In genomic region chr1:67103476-67104248, GRCm38 (mm10) we compare ENCODE assay signal across 13 mouse cellular contexts. TPM values are rescaled to one million over a fixed set of nuclear protein-coding genes. Genes with fewer than 3 reads are reported as not detected.
DNase-seq lines count a peak whose midpoint lies in the region; ATAC-seq lines count a peak whose summit lies in the region.
"Had no signal": no experiment of that assay in that cellular context is flagged by ENCODE, and none has a peak within 500 bp of the region (broad histone marks: within the 10 kb centered on the region; RNA-seq: fewer than 3 reads in every experiment).

No protein-coding gene starts in this region.

- peaks cover 5% of the 10 kb centered on the region; the same call in 1 of the 2 replicates for H3K4me1 ChIP-seq in lung, embryonic 15.5 days
- H3K4me1 ChIP-seq in embryonic facial prominence, embryonic 11.5 days (ENCODE audit: control insufficient read depth, insufficient read depth, low read length), result no peaks in the 10 kb centered on the region
- H3K4me1 ChIP-seq in liver, embryonic 15.5 days (replicated peaks), result no peaks in the 10 kb centered on the region
- H3K4me1 ChIP-seq: hindbrain, embryonic 10.5 days had no signal

- 0 out of 2 replicates have a peak overlapping the region, but pooled peaks have one; percentile 19 for H3K27ac ChIP-seq in lung, embryonic 15.5 days
- no peak overlapping the region for H3K27ac ChIP-seq in embryonic facial prominence, embryonic 11.5 days (replicated peaks; ENCODE audit: low read depth, low read length)
- H3K27ac ChIP-seq in liver, embryonic 15.5 days (replicated peaks), result peak overlapping the region; percentile 62
- H3K27ac ChIP-seq: gastrocnemius, adult 2 months; hindbrain, embryonic 10.5 days; layer of hippocampus, adult 2 months; macrophage had no signal

- peak; percentile 84; the same call in 1 of the 2 replicates for ATAC-seq in lung, embryonic 15.5 days (ENCODE audit: borderline replicate concordance, extremely low read depth, low FRiP score, low TSS enrichment)
- no peak for ATAC-seq in embryonic facial prominence, embryonic 11.5 days (replicated peaks; ENCODE audit: insufficient number of reproducible peaks, low FRiP score, low TSS enrichment, low read depth)
- ATAC-seq in liver, embryonic 15.5 days (ENCODE audit: insufficient read depth), result peak; percentile 77

- no peak overlapping the region for H3K9ac ChIP-seq in lung, embryonic 15.5 days
- H3K9ac ChIP-seq in embryonic facial prominence, embryonic 11.5 days (replicated peaks; ENCODE audit: low read length), result no peak overlapping the region
- no peak overlapping the region for H3K9ac ChIP-seq in liver, embryonic 15.5 days

- 31% methylated on average over 12 of the region's 12 CpGs for WGBS in lung, embryonic 15.5 days
- WGBS in embryonic facial prominence, embryonic 11.5 days, result 33% methylated on average over 12 of the region's 12 CpGs
- 57% methylated on average over 12 of the region's 12 CpGs for WGBS in liver, embryonic 15.5 days (ENCODE audit: insufficient replicate concordance)

- H3K4me3 ChIP-seq in lung, embryonic 15.5 days, result no peak overlapping the region
- H3K4me3 ChIP-seq in embryonic facial prominence, embryonic 11.5 days (ENCODE audit: low read depth, low read length), result no peak overlapping the region
- no peak overlapping the region for H3K4me3 ChIP-seq in liver, embryonic 15.5 days (replicated peaks)
- H3K4me3 ChIP-seq: gastrocnemius, adult 2 months; hindbrain, embryonic 10.5 days; layer of hippocampus, adult 2 months had no signal

- no peaks in the 10 kb centered on the region for H3K27me3 ChIP-seq in lung, embryonic 15.5 days
- H3K27me3 ChIP-seq in embryonic facial prominence, embryonic 11.5 days (ENCODE audit: control insufficient read depth, insufficient read depth, low read length), result no peaks in the 10 kb centered on the region
- no peaks in the 10 kb centered on the region for H3K27me3 ChIP-seq in liver, embryonic 15.5 days

- no peaks in the 10 kb centered on the region for H3K36me3 ChIP-seq in lung, embryonic 15.5 days
- H3K36me3 ChIP-seq in embryonic facial prominence, embryonic 11.5 days (replicated peaks; ENCODE audit: control insufficient read depth, insufficient read depth, low read depth, low read length), result no peaks in the 10 kb centered on the region
- no peaks in the 10 kb centered on the region for H3K36me3 ChIP-seq in liver, embryonic 15.5 days (replicated peaks)
- H3K36me3 ChIP-seq: hindbrain, embryonic 10.5 days had no signal

- H3K9me3 ChIP-seq in lung, embryonic 15.5 days, result no peaks in the 10 kb centered on the region
- no peaks in the 10 kb centered on the region for H3K9me3 ChIP-seq in embryonic facial prominence, embryonic 11.5 days (replicated peaks; ENCODE audit: control insufficient read depth, low read length)
- H3K9me3 ChIP-seq in liver, embryonic 15.5 days (replicated peaks), result no peaks in the 10 kb centered on the region
- H3K9me3 ChIP-seq: hindbrain, embryonic 10.5 days had no signal

- no peak overlapping the region for H3K4me2 ChIP-seq in lung, embryonic 15.5 days
- H3K4me2 ChIP-seq in embryonic facial prominence, embryonic 11.5 days (ENCODE audit: low read depth, low read length), result no peak overlapping the region
- no peak overlapping the region for H3K4me2 ChIP-seq in liver, embryonic 15.5 days

- DNase-seq in adrenal gland, postnatal 10 days, result peak; percentile 18
- DNase-seq in adrenal gland, postnatal 4 days (ENCODE audit: low spot score in 2 of 2), result no peak
- no peak for DNase-seq in lung, postnatal 14 days
- DNase-seq in embryonic facial prominence, embryonic 11.5 days (ENCODE audit: low spot score), result peak; percentile 75
- no peak for DNase-seq in T-cell, adult 2 months (ENCODE audit: low spot score)
- DNase-seq in gastrocnemius, postnatal 10 days, result no peak
- DNase-seq: adrenal gland, postnatal 36 days; gastrocnemius, adult 2 months had no signal

RNA-seq across cellular contexts. Expression of gene Cps1, which starts 19.2 kb away (rescaled TPM):
- total RNA-seq in adrenal gland, postnatal 10 days (2021), result 100 to 1,000 TPM in 1 of 2 experiments, 10 to 100 TPM in 1; 44.6 to 143 TPM
- total RNA-seq in adrenal gland, postnatal 4 days (2021), result 10 to 100 TPM in 1 of 2 experiments, under 1 TPM in 1; 0.90 to 34.1 TPM
- 1.1 and 1.3 TPM in 2 replicates for polyA plus RNA-seq in lung, embryonic 15.5 days (2015; fragmentation: Nextera tagmentation; extraction: Ambion mirVana)
- polyA plus RNA-seq in embryonic facial prominence, embryonic 11.5 days (2014; fragmentation: Nextera tagmentation; extraction: Ambion mirVana), result 0.11 and 0.14 TPM in 2 replicates
- polyA plus RNA-seq in liver, embryonic 15.5 days (2015; fragmentation: Nextera tagmentation; extraction: Ambion mirVana), result 14.8 and 29.6 TPM in 2 replicates
- total RNA-seq in gastrocnemius, postnatal 10 days (2021), result under 1 TPM; 0.20 to 0.21 TPM
- total RNA-seq: gastrocnemius, adult 2 months had no signal
- polyA plus RNA-seq: hindbrain, embryonic 10.5 days; macrophage had no signal

Comparison
In these comparisons a context has a peak if more than half of its experiments do, and no peak if none do; other contexts are left out.
1. DNase-seq: peak in adrenal gland, postnatal 10 days (single experiment) and embryonic facial prominence, embryonic 11.5 days (single experiment); none in adrenal gland, postnatal 4 days (0 of 2), lung, postnatal 14 days (single experiment), T-cell, adult 2 months (single experiment) and gastrocnemius, postnatal 10 days (single experiment).